ENCODE assay signal across 8 mouse cellular contexts in the genomic region with DNA sequence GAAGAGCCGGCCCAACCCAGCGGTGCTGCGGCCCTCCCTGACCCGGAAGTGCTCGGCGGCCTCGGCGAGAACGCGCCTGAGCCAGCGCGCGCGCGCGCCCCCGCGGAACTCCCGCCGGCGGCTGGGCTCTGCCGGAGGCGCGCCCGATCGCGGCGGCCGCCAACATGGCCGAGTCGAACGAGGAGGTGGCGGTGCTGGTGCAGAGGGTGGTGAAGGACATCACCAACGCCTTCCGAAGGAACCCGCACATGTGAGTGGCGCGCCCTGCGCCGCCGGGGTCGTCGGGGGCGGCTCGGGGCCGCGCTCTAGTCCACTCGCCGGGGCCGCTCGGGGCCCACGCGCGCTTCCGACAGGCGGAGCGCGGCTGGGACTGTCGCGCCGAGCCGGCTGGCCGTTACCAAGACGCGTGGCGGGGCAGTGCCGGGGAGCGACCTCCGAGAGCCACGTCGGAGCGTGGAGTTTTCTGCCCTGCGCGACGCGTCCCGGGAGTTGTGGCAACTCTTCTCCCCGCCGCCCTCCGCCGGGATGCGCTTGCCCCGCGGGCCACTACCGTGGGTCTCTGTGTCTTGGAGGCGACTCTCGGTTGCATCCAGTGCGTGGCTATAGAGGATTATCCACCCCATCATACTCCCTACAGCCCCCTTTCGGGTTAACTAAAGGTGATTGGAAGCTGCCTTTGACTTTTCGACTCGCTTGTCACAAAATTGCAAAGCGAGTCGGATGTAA. TPM values are rescaled to one million over a fixed set of nuclear protein-coding genes. Genes with fewer than 3 reads are reported as not detected.
A peak's percentile ranks its signal among the peaks of the same experiment; 100 is the strongest.
DNase-seq lines count a peak whose midpoint lies in the region; ATAC-seq and TF ChIP-seq lines count a peak whose summit lies in the region.

Gene Ptar1, plus strand, starts transcription at position 134 of the 726 bp plus-strand sequence.

- peak; percentile 86 to 96 for TF ChIP-seq POLR2A in MEL (IDR thresholded peaks at IDR 0.05; ENCODE audit: control insufficient read depth in 1 of 2, insufficient read depth in 1 of 2, low read depth in 1 of 2, low read length in 2 of 2, poor library complexity in 1 of 2)

- peaks cover 0 to 11% of the 10 kb centered on the region in 2 experiments; a peak in 2 of 4 replicates for H3K4me1 ChIP-seq in MEL (ENCODE audit: control insufficient read depth in 1 of 2, insufficient read depth in 2 of 2, low read length in 2 of 2)
- H3K4me1 ChIP-seq in forebrain, embryonic 15.5 days = peaks cover 23% of the 10 kb centered on the region
- 0 out of 2 replicates have a peak, but pooled peaks cover 4% of the 10 kb centered on the region for H3K4me1 ChIP-seq in lung, embryonic 14.5 days (ENCODE audit: insufficient read depth)

- peaks cover 0 to 18% of the 10 kb centered on the region in 2 experiments; a peak in 2 of 4 replicates for H3K36me3 ChIP-seq in MEL (ENCODE audit: control insufficient read depth in 1 of 2, insufficient read depth in 2 of 2, low read length in 2 of 2)
- no peaks in the 10 kb centered on the region for H3K36me3 ChIP-seq in forebrain, embryonic 15.5 days
- no peaks in the 10 kb centered on the region for H3K36me3 ChIP-seq in lung, embryonic 14.5 days (ENCODE audit: insufficient read depth)

- H3K27me3 ChIP-seq in MEL (ENCODE audit: control insufficient read depth in 1 of 2, insufficient read depth in 2 of 2, low read length in 2 of 2) = no peaks in the 10 kb centered on the region
- H3K27me3 ChIP-seq in forebrain, embryonic 15.5 days = no peaks in the 10 kb centered on the region
- H3K27me3 ChIP-seq in lung, embryonic 14.5 days (ENCODE audit: insufficient read depth, low read length) = no peaks in the 10 kb centered on the region

- peak within 1 kb of the TSS; percentile 97 for H3K9ac ChIP-seq in MEL (ENCODE audit: control insufficient read depth, low read depth, low read length, poor library complexity, severe bottlenecking)
- H3K9ac ChIP-seq in forebrain, embryonic 15.5 days (replicated peaks) = peak within 1 kb of the TSS; percentile 90
- H3K9ac ChIP-seq in lung, embryonic 14.5 days = peak within 1 kb of the TSS; percentile 93

- H3K27ac ChIP-seq in MEL (ENCODE audit: control insufficient read depth, low read depth, low read length) = peak within 1 kb of the TSS; percentile 79
- H3K27ac ChIP-seq in forebrain, embryonic 15.5 days (replicated peaks) = peak within 1 kb of the TSS; percentile 91
- peak within 1 kb of the TSS; percentile 98 for H3K27ac ChIP-seq in layer of hippocampus, adult 2 months
- peak within 1 kb of the TSS; percentile 95 for H3K27ac ChIP-seq in lung, embryonic 14.5 days (ENCODE audit: low read depth)

- no peak for TF ChIP-seq EP300 in MEL (IDR thresholded peaks at IDR 0.05; ENCODE audit: low read depth in 1 of 2, low read length in 2 of 2)

- peaks cover 21% of the 10 kb centered on the region for H3K79me2 ChIP-seq in MEL (ENCODE audit: control insufficient read depth, insufficient read depth, low read length, poor library complexity)

- H3K9me3 ChIP-seq in MEL (replicated peaks; ENCODE audit: insufficient read depth, low read length) = no peaks in the 10 kb centered on the region
- H3K9me3 ChIP-seq in forebrain, embryonic 15.5 days = no peaks in the 10 kb centered on the region
- no peaks in the 10 kb centered on the region for H3K9me3 ChIP-seq in lung, embryonic 14.5 days (ENCODE audit: low read depth, low read length)

- peak within 1 kb of the TSS; percentile 69 for H3K4me2 ChIP-seq in forebrain, embryonic 15.5 days (replicated peaks)
- H3K4me2 ChIP-seq in lung, embryonic 14.5 days = peak within 1 kb of the TSS; percentile 73

- TF ChIP-seq CTCF in MEL (IDR thresholded peaks at IDR 0.05 in 2 of 3, conservative IDR thresholded peaks at IDR 0.05 in 1 of 3; ENCODE audit: control insufficient read depth in 1 of 3, insufficient read depth in 1 of 3, low read depth in 2 of 3, low read length in 3 of 3, poor library complexity in 1 of 3, severe bottlenecking in 1 of 3) = no peak
- TF ChIP-seq CTCF in layer of hippocampus, adult 2 months (conservative IDR thresholded peaks at IDR 0.05) = no peak; the same call in 1 of the 2 replicates
- no peak for TF ChIP-seq CTCF in lung, embryonic 14.5 days (IDR thresholded peaks at IDR 0.05; ENCODE audit: low read depth)

- intact Hi-C loops in heart, postnatal 36 days (cut with DNase I) = loop anchor here (1.0 to 10.0 kb wide), 2 partner anchors 71 to 277 kb away; partner anchors contain the start of gene Apba1

- peak within 1 kb of the TSS; percentile 89 to 95 for H3K4me3 ChIP-seq in MEL (ENCODE audit: control insufficient read depth in 1 of 2, insufficient read depth in 1 of 2, low read depth in 2 of 2, low read length in 2 of 2)
- H3K4me3 ChIP-seq in forebrain, embryonic 15.5 days = peak within 1 kb of the TSS; percentile 95
- peak within 1 kb of the TSS; percentile 71 for H3K4me3 ChIP-seq in layer of hippocampus, adult 2 months
- H3K4me3 ChIP-seq in lung, embryonic 14.5 days (ENCODE audit: low read depth, low read length) = peak within 1 kb of the TSS; percentile 93

- ATAC-seq in forebrain, embryonic 15.5 days (replicated peaks) = peak; percentile 93
- ATAC-seq in lung, embryonic 14.5 days (ENCODE audit: insufficient read depth) = peak; percentile 92
- peak; percentile 85; the same call in 1 of the 2 replicates for ATAC-seq in neutrophil, adult 5-6 weeks (ENCODE audit: extremely low read depth, insufficient number of reproducible peaks, low FRiP score, poor library complexity, severe bottlenecking)

- under 1% methylated on average over 93 of the region's 93 CpGs for WGBS in forebrain, embryonic 15.5 days
- WGBS in lung, embryonic 14.5 days = under 1% methylated on average over 71 of the region's 93 CpGs

- no peak for TF ChIP-seq RAD21 in MEL (IDR thresholded peaks at IDR 0.05; ENCODE audit: low read depth, low read length)

- DNase-seq in MEL (ENCODE audit: low read depth, low spot score) = peak; percentile 87
- DNase-seq in cerebellum, adult 11-12 months = peak; percentile 89
- peak; percentile 95 to 97 for DNase-seq in heart, postnatal 36 days
- peak; percentile 74 to 92 for DNase-seq in layer of hippocampus, adult 2 months (ENCODE audit: low spot score in 2 of 2)
- DNase-seq in lung, embryonic 14.5 days = peak; percentile 94
- DNase-seq in testis, postnatal 14 days (ENCODE audit: low spot score) = peak; percentile 84

TF ChIP-seq in MEL, 35 proteins besides CTCF, POLR2A, EP300 and RAD21 (continues in another document):
- TF ChIP-seq CHD1 (IDR thresholded peaks at IDR 0.05; ENCODE audit: low read depth, low read length) (no peak), KAT2A (conservative IDR thresholded peaks at IDR 0.05; ENCODE audit: low read depth, low read length) (no peak), ZMIZ1 (IDR thresholded peaks at IDR 0.05; ENCODE audit: low read depth, low read length) (peak; percentile 79), SIN3A (IDR thresholded peaks at IDR 0.05; ENCODE audit: low read length) (no peak), ZNF384 (IDR thresholded peaks at IDR 0.05; ENCODE audit: low read depth, low read length) (no peak), MAFK (IDR thresholded peaks at IDR 0.05; ENCODE audit: borderline replicate concordance, low read depth, low read length) (no peak), CHD2 (IDR thresholded peaks at IDR 0.05; ENCODE audit: low read length) (no peak), BHLHE40 (IDR thresholded peaks at IDR 0.05; ENCODE audit: borderline replicate concordance, low read depth, low read length) (no peak), HCFC1 (IDR thresholded peaks at IDR 0.05; ENCODE audit: low read depth, low read length) (peak; percentile 78; the same call in 1 of the 2 replicates), USF1 (IDR thresholded peaks at IDR 0.05; ENCODE audit: low read depth, low read length) (no peak), GATA1 (IDR thresholded peaks at IDR 0.05; ENCODE audit: low read depth, low read length) (no peak), TCF12 (IDR thresholded peaks at IDR 0.05; ENCODE audit: low read depth, low read length) (peak; percentile 48; the same call in 1 of the 2 replicates), MXI1 (IDR thresholded peaks at IDR 0.05; ENCODE audit: low read depth, low read length) (no peak; the same call in 1 of the 2 replicates), RCOR1 (IDR thresholded peaks at IDR 0.05; ENCODE audit: low read depth, low read length) (no peak), TAL1 (IDR thresholded peaks at IDR 0.05; ENCODE audit: low read length) (no peak), USF2 (IDR thresholded peaks at IDR 0.05; ENCODE audit: borderline replicate concordance in 1 of 2, insufficient read depth in 1 of 2, low read depth in 1 of 2, low read length in 2 of 2) (no peak), GABPA (IDR thresholded peaks at IDR 0.05; ENCODE audit: low read depth, low read length) (no peak), MEF2A (IDR thresholded peaks at IDR 0.05; ENCODE audit: extremely low read depth, insufficient replicate concordance, low read depth, low read length, poor library complexity, severe bottlenecking) (no peak), SMC3 (IDR thresholded peaks at IDR 0.05; ENCODE audit: low read depth, low read length) (no peak), MAZ (IDR thresholded peaks at IDR 0.05; ENCODE audit: low read depth, low read length) (peak; percentile 28; the same call in 1 of the 2 replicates), POLR2AphosphoS2 (IDR thresholded peaks at IDR 0.05; ENCODE audit: low read length) (0 out of 2 replicates have a peak, but pooled peaks have one; percentile 54), NRF1 (IDR thresholded peaks at IDR 0.05; ENCODE audit: insufficient read depth, low read depth, low read length, poor library complexity, severe bottlenecking) (no peak), TBP (IDR thresholded peaks at IDR 0.05; ENCODE audit: low read depth, low read length) (no peak), E2F4 (IDR thresholded peaks at IDR 0.05; ENCODE audit: borderline replicate concordance, low read depth, low read length) (no peak), MAX (IDR thresholded peaks at IDR 0.05; ENCODE audit: low read length) (0 out of 2 replicates have a peak, but pooled peaks have one; percentile 5), ZC3H11A (IDR thresholded peaks at IDR 0.05; ENCODE audit: low read depth, low read length) (no peak), ZKSCAN1 (IDR thresholded peaks at IDR 0.05; ENCODE audit: low read depth, low read length) (no peak), ELF1 (IDR thresholded peaks at IDR 0.05; ENCODE audit: low read depth, low read length) (peak; percentile 80)

RNA-seq across cellular contexts. Expression of gene Ptar1, which starts in this region (rescaled TPM):
- total RNA-seq in MEL (2012; rRNA removed) = 4.8 and 4.9 TPM in 2 replicates
- polyA plus RNA-seq in MEL (2012; ENCODE audit: insufficient read depth in 1 of 2, insufficient read length in 2 of 2, low read depth in 1 of 2, low replicate concordance in 2 of 2, missing spikeins in 1 of 2) = 1 to 10 TPM in 1 of 2 experiments, not detected in 1; 6.9 TPM
- 3.3 and 4.1 TPM in 2 replicates for polyA plus RNA-seq in forebrain, embryonic 15.5 days (2015; fragmentation: Nextera tagmentation; extraction: Ambion mirVana)
- total RNA-seq in heart, postnatal 36 days (2021) = 10 to 100 TPM; 18.5 to 19.0 TPM
- total RNA-seq in layer of hippocampus, adult 2 months (2021) = 10 to 100 TPM; 32.8 to 43.0 TPM
- polyA plus RNA-seq in lung, embryonic 14.5 days (2014; fragmentation: Nextera tagmentation; extraction: Ambion mirVana) = 9.6 and 11.7 TPM in 2 replicates
- total RNA-seq in neutrophil, adult 5-6 weeks (2017) = 15.7 and 17.3 TPM in 2 replicates

Comparison
In these comparisons a context has a peak if more than half of its experiments do, and no peak if none do; other contexts are left out.
1. Peak in every context shown above with its lines: DNase-seq, ATAC-seq, H3K4me3 ChIP-seq and H3K27ac ChIP-seq.